Mouse (Mus musculus) cortical plate, adult 2 months (tissue): ENCODE measurements around the gene Stip1.

Experiments
- CTCF ChIP-seq: fragments of 200-500 bp; IDR thresholded peaks from 2 replicates; pipeline ENCODE4 v1.5.1; 2011; ENCODE audit warnings: mild to moderate bottlenecking, control low read depth, low read length; ENCODE audit not compliant: insufficient read depth; ENCODE audit errors: extremely low read depth
- POLR2A ChIP-seq: fragments of 200-500 bp; IDR thresholded peaks from 2 replicates; pipeline ENCODE4 v1.6.1; 2011; ENCODE audit warnings: mild to moderate bottlenecking, low read length, control low read depth; ENCODE audit not compliant: insufficient read depth; ENCODE audit errors: extremely low read depth

GRCm38 (mm10) chr19:7013984-7014383 lies 25.8 kb downstream of the Stip1 start:
- TF ChIP-seq CTCF (no peak), POLR2A (no peak)
